In the genomic region with DNA sequence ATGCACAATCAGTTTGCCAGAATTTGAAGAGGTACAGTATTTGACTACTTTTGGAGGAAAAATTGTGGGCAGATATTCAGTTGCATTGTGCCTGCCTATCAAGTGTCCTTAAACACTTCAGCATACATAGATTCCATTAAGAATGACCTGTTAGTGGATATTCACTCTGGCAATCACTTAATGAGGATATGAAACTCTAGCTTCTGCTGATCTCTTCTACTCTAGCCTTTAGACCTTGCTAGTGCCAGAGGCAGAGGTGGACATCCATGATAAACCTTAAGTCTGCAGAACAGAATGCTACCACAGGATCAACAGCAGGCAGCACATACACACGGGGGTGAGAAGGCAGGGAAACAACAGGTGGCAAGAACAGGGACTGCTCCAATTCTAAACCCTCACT, we compare ENCODE assay signal across 32 mouse cellular contexts.
"Had no signal": no experiment of that assay in that cellular context is flagged by ENCODE, and none has a peak within 500 bp of the region (broad histone marks: within the 10 kb centered on the region; RNA-seq: fewer than 3 reads in every experiment).

No protein-coding gene starts in this region.

- H3K4me3 ChIP-seq: limb, embryonic 10.5 days; limb, embryonic 12.5 days; limb, embryonic 13.5 days; limb, embryonic 15.5 days; liver, embryonic 12.5 days; liver, embryonic 13.5 days; liver, embryonic 15.5 days; lung, embryonic 15.5 days; megakaryocyte, embryonic 14.5 days; midbrain, embryonic 10.5 days; midbrain, embryonic 12.5 days; midbrain, embryonic 13.5 days; midbrain, embryonic 15.5 days; myocyte; neural tube, embryonic 12.5 days had no signal

- ATAC-seq: liver, embryonic 12.5 days; liver, postnatal 0 days; lung, postnatal 0 days; midbrain, embryonic 13.5 days; midbrain, embryonic 15.5 days; midbrain, embryonic 16.5 days had no signal

- H3K27ac ChIP-seq: limb, embryonic 10.5 days; limb, embryonic 12.5 days; limb, embryonic 13.5 days; limb, embryonic 15.5 days; liver, embryonic 12.5 days; liver, embryonic 13.5 days; liver, embryonic 14.5 days; liver, embryonic 15.5 days; lung, embryonic 15.5 days; macrophage; midbrain, embryonic 10.5 days; midbrain, embryonic 12.5 days; midbrain, embryonic 13.5 days; midbrain, embryonic 15.5 days; neural tube, embryonic 12.5 days had no signal

- H3K9me3 ChIP-seq: limb, embryonic 10.5 days; limb, embryonic 12.5 days; limb, embryonic 13.5 days; limb, embryonic 15.5 days; liver, embryonic 12.5 days; liver, embryonic 13.5 days; liver, embryonic 15.5 days; lung, embryonic 15.5 days; megakaryocyte, embryonic 14.5 days; midbrain, embryonic 10.5 days; midbrain, embryonic 12.5 days; midbrain, embryonic 13.5 days; midbrain, embryonic 15.5 days; neural tube, embryonic 12.5 days had no signal

- DNase-seq: left cerebral cortex, postnatal 4 days; liver; liver, embryonic 13.5 days; liver, postnatal 0 days; lung, adult 18-20 months; lung, adult 2 months; lung, embryonic 14.5 days; lung, postnatal 10 days; lung, postnatal 14 days; lung, postnatal 36 days; lung, postnatal 4 days; midbrain, embryonic 14.5 days had no signal

- H3K9ac ChIP-seq: limb, embryonic 12.5 days; limb, embryonic 13.5 days; limb, embryonic 15.5 days; liver, embryonic 12.5 days; liver, embryonic 13.5 days; liver, embryonic 14.5 days; liver, embryonic 15.5 days; liver, postnatal 0 days; lung, embryonic 14.5 days; lung, embryonic 15.5 days; midbrain, embryonic 12.5 days; midbrain, embryonic 13.5 days; midbrain, embryonic 15.5 days; neural tube, embryonic 12.5 days had no signal

- H3K27me3 ChIP-seq: limb, embryonic 12.5 days; limb, embryonic 13.5 days; limb, embryonic 15.5 days; liver, embryonic 12.5 days; liver, embryonic 13.5 days; liver, embryonic 15.5 days; lung, embryonic 15.5 days; megakaryocyte, embryonic 14.5 days; midbrain, embryonic 12.5 days; midbrain, embryonic 13.5 days; midbrain, embryonic 15.5 days; neural tube, embryonic 12.5 days had no signal

- H3K36me3 ChIP-seq: limb, embryonic 10.5 days; limb, embryonic 12.5 days; limb, embryonic 13.5 days; limb, embryonic 15.5 days; liver, embryonic 12.5 days; liver, embryonic 13.5 days; liver, embryonic 15.5 days; lung, embryonic 15.5 days; midbrain, embryonic 10.5 days; midbrain, embryonic 12.5 days; midbrain, embryonic 13.5 days; midbrain, embryonic 15.5 days; neural tube, embryonic 12.5 days had no signal

- H3K4me1 ChIP-seq: limb, embryonic 10.5 days; limb, embryonic 12.5 days; limb, embryonic 13.5 days; limb, embryonic 15.5 days; liver, embryonic 12.5 days; liver, embryonic 13.5 days; liver, embryonic 15.5 days; lung, embryonic 15.5 days; megakaryocyte, embryonic 14.5 days; midbrain, embryonic 12.5 days; midbrain, embryonic 13.5 days; midbrain, embryonic 15.5 days; neural tube, embryonic 12.5 days had no signal

- H3K4me2 ChIP-seq: limb, embryonic 12.5 days; limb, embryonic 13.5 days; limb, embryonic 15.5 days; liver, embryonic 11.5 days; liver, embryonic 12.5 days; liver, embryonic 13.5 days; liver, embryonic 15.5 days; lung, embryonic 14.5 days; lung, embryonic 15.5 days; midbrain, embryonic 11.5 days; midbrain, embryonic 12.5 days; midbrain, embryonic 13.5 days; midbrain, embryonic 15.5 days; neural tube, embryonic 12.5 days had no signal
